Mouse (Mus musculus) frontal cortex, postnatal 25 days (tissue): ENCODE results near the gene Fgd2.
A peak's percentile ranks its signal among the peaks of the same experiment; 100 is the strongest.
"Not testable (repeated sequence)": the region's sequence is repeated elsewhere in the genome, so short reads cannot be mapped to it uniquely, and the experiment has no call there.

Experiments
- DNase-seq, 2 experiments: peaks; one replicate each; pipeline ENCODE4 v3.0.0; 2022; ENCODE audit warnings: low spot score in 2 of 2

Fgd2 gene

DNA sequence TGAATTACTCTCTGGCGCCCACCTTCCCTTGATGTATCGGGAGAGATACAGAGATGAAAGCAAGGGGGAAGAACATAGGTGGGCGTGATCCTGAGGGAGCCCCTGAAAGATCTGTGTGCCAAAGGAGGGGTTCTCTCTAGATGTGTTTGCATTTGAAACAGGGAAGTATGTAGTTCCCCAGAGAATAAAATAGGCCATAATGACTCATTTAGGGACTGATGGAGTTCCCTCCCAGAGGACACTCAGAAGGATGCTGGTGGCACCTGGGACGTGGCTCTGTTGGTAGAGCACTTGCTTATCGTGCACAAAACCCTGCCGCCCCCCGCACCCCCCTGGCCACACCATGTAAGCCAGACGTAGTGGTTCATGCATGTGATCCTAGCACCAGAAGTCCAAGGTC lies 2.4 kb downstream of the Fgd2 start:
- DNase-seq: no peak

DNA sequence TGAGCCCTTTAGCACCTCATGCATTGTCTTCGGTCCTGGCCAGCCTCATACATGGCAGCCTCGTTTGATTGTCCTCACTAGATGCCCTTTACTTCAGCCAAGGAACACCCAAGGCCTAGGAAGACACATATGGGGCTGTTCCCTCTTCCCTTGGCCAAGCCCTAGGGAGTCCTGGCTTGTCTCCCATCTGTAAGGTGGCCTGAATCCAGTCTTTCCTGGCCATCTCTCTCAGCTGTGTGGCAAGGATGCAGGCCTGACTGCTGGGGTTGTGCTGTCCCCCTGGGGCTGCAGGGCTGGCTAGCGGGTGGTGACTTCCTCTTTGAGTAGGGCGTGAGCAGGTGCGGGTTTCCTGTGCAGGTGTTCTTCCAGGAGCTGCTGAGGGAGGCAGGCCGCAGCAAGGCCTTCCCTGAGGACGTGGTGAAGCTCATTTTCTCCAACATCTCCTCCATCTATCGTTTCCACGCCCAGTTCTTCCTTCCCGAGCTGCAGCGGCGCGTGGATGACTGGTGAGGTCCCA lies 4.4 kb downstream of the Fgd2 start:
- DNase-seq: no peak

- DNase-seq: no peak
Observed at GRCm38 (mm10) chr17:29368726-29369125, 8.0 kb downstream of the Fgd2 start.

GRCm38 (mm10) chr17:29370984-29371723 lies 10.4 kb downstream of the Fgd2 start:
- peak; percentile 91 to 93 for DNase-seq

GRCm38 (mm10) chr17:29375871-29376270 lies 15.2 kb downstream of the Fgd2 start:
- no peak for DNase-seq

DNA sequence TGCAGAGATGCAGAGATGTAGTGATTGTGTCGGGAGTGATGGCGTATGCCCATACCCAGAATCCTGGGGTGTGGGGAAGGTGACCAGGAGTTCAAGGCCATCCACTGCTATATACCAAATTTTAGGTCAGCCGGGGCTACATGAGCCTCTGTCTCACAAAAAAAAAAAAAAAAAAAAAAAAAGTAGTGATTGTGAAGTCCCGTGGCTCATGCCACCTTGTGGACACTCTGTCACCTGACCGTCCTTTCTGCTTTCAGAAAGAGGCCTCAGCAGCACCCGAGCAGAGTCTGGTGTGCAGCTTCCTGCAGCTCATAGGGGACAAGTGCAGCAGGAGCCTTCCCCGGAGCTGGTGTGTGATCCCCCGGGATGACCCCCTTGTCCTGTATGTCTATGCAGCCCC lies 17.3 kb downstream of the Fgd2 start:
- DNase-seq: no peak

GRCm38 (mm10) chr17:29380241-29380640 lies 19.5 kb downstream of the Fgd2 start:
- no peak for DNase-seq

DNA sequence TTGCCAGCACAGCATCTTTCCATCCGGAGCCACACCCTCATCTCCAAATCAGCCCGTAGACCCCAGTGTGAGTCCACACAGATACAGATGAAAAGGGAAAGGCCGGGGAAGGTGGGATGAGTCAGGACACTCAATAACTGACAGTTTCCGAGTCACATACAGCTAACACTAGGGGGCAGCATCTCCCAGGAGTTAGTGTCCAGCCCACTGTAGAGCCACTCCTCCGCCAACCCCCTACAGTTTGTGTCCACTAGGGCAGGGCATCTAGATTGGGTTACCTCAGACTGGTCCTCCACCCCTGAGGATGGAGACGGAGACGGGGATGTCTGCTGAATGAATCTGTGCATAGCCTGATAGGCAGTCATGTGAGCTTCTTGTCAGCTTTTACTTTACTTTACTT lies 20.8 kb downstream of the Fgd2 start:
- DNase-seq: peak in 1 of 2 experiments; percentile 33

- no peak for DNase-seq
Observed at GRCm38 (mm10) chr17:29382417-29382816, 21.7 kb downstream of the Fgd2 start.

DNA sequence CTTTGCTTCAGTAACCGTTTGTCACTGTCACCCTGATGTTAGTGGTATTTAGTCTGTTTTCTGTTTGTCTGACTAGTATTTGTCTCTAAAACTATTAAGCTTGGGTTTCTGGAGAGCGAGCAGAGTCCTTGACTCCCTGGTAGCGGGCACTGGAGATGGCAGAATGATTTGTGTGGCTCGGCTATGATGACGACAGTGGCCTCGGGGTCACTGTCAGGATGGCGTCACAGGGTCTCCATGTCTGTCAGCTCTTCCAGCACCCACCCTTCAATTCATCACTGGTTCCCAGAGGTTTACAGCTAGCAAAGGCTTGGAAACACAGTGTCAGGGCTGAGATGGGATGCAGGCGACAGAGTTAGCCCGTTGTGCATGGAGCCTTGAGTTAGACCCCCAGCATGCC lies 23.2 kb downstream of the Fgd2 start:
- no peak for DNase-seq

DNA sequence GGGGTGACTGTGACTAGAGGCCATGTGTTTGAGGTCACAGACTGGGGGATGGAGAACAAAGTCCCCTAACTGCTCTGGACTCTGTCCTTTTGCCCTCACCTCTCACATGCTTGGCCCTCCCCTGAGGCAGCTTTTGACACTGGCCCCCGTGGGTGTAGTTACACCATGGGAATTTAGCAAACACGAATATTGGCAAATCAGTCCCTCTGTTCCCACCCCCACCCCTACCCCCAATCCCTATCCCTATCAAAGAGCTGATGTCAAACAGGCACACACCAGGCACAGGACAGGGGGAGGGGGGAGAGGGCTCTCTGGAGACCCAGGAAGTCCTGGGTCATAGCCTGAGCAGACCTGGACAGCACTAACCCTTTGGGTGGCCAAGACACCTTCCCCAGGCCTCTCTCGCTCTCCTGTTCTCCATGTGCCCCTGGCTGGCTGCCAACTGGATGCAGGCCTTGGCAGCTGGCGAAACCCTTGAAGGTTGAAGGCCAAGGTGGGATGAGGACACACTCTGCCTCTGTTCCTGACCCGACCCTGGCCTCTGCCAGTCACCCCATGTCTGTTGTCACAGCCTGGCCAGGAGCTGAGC lies 24.2 kb downstream of the Fgd2 start:
- DNase-seq: no peak

DNA sequence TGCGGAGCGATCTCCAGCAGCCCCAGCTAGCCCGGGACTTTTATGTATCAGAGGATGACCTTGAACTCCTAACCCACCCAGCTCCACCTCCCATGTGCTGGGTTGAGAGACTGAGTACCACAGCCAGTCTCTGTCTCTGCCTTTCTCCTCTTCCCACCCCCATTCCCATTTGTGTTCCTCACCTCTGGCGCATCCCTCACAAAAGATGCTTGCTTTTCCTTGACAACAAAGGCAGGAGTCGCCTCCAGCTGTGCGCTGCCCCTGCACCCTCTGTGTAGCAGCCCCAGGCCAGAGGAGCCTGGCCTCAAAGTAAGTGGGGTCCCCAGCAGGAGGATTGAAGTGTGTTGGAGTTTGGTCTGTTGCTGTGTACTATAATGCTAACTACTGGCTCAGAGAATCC lies 25.0 kb downstream of the Fgd2 start:
- DNase-seq: no peak

DNA sequence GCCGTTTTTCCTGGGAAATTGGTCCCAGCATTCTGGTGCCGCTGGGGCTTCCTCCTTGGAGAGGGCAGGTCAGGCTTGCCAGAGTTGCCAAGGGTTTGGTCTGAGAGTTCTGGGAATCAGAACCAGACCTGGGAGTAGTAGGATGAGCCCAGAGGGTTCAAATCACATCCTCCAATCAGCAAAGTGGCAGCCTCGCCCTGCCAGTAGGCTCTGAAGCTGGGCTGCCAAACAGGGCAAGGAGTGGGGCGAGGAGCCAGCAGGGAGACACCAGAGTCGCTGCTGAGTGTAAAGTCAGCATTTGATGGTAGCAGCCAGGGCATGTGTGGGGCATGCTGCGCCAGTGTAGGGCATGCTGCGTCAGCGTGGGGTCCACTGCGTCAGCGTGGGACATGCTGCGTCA lies 28.3 kb downstream of the Fgd2 start:
- DNase-seq: no peak

GRCm38 (mm10) chr17:29391280-29391679 lies 30.6 kb downstream of the Fgd2 start:
- no peak for DNase-seq

DNA sequence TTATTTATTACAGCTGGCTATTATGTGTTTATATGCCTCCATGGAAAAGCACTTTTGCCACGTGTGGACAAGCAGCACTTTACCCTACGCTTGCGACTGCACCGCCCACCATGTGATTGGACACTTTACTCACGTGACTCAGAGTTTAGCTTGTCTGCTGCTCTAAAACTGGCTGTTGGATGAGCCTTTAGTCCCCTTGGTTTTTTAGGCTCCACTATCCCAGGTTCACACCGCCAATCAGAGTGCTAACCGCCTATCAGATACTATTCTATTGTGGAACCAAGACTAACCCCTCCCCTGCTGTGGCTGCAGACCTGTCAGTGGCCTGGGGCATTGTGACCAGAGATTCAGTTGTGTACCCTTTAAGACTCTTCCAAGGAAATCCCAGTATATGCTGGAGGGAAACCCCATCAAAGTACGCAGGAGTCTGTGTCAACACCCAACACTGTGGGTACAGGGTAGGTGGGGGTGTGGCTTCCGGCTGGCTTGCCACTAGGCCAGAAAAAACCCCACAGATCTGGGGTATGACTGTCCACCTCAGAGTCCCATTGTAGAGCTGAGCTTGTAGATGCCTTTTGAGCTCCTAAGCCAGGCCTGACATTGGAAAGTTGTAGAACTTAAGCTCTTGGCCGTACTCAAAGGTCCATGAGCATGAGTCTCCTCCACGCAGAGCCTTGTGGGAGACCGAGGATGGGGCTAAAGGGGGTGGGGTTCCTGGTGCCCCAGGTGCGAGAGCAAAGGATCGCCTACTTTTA lies 32.8 kb downstream of the Fgd2 start:
- DNase-seq: no peak

GRCm38 (mm10) chr17:29394106-29394760 lies 33.5 kb downstream of the Fgd2 start:
- no peak for DNase-seq

GRCm38 (mm10) chr17:29394761-29395160 lies 34.0 kb downstream of the Fgd2 start:
- not testable (repeated sequence) for DNase-seq

- DNase-seq: no peak
Observed at GRCm38 (mm10) chr17:29395381-29395780, 34.7 kb downstream of the Fgd2 start.

GRCm38 (mm10) chr17:29396056-29396799 lies 35.5 kb downstream of the Fgd2 start:
- no peak for DNase-seq

DNA sequence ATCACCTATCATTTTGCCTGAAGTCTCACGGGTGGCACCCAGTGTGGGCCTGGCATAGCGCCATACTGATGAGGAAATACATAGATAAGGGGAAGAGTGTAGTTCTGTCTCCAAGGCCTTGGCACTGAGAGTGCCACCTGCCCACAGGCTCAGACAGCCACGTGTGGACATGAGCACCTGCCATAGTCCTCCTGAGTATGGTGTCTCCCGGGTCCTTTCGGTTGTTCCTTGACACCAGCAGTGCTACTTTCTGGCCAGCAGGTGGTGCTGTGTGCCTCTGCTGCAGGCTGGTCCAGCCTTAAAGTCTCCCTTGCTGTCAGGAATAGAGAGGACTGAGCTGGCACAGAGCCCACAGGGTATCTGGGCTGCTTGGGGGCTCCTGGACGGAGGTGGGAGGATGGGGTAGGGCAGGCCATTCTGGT lies 36.1 kb downstream of the Fgd2 start:
- peak; percentile 38 to 73 for DNase-seq
